Mouse (Mus musculus) heart, embryonic 13.5 days (tissue): Measurements from ENCODE around the gene Cxcr3. TPM values are rescaled to one million over a fixed set of nuclear protein-coding genes. Genes with fewer than 3 reads are reported as not detected.

Experiments used
- ATAC-seq: fragments of 200-750 bp; cut with Nextera tagmentation; 2 replicates; pipeline ENCODE4 v1.8.0; 2017; ENCODE audit warnings: moderate TSS enrichment; ENCODE audit not compliant: insufficient number of reproducible peaks, low FRiP score, low TSS enrichment; ENCODE audit errors: extremely low read depth
- H3K27ac ChIP-seq: fragments of 300-500 bp; sonication (generic); replicated peaks from 2 replicates; pipeline ENCODE4 v1.5.1; 2015; ENCODE audit warnings: moderate library complexity, mild to moderate bottlenecking, inconsistent platforms
- H3K27me3 ChIP-seq: fragments of 300-500 bp; sonication (generic); replicated peaks from 2 replicates; pipeline ENCODE4 v1.6.1; 2015; ENCODE audit warnings: mild to moderate bottlenecking, inconsistent platforms
- H3K36me3 ChIP-seq: fragments of 300-500 bp; sonication (generic); 2 replicates; pipeline ENCODE4 v1.6.1; 2015; ENCODE audit warnings: mild to moderate bottlenecking, inconsistent platforms
- H3K4me1 ChIP-seq: fragments of 300-500 bp; sonication (generic); 2 replicates; pipeline ENCODE4 v1.6.1; 2015; ENCODE audit warnings: inconsistent platforms
- H3K4me2 ChIP-seq: fragments of 300-500 bp; sonication (generic); 2 replicates; pipeline ENCODE4 v1.6.1; 2015; ENCODE audit warnings: inconsistent platforms, mild to moderate bottlenecking, moderate library complexity
- H3K4me3 ChIP-seq: fragments of 300-500 bp; sonication (generic); 2 replicates; pipeline ENCODE4 v1.5.1; 2015; ENCODE audit warnings: moderate library complexity, mild to moderate bottlenecking, inconsistent platforms
- H3K9ac ChIP-seq: fragments of 300-500 bp; sonication (generic); 2 replicates; pipeline ENCODE4 v1.6.1; 2015; ENCODE audit warnings: inconsistent platforms, mild to moderate bottlenecking, moderate library complexity
- H3K9me3 ChIP-seq: fragments of 300-500 bp; sonication (generic); 2 replicates; pipeline ENCODE4 v1.6.1; 2016; ENCODE audit warnings: inconsistent platforms
- whole genome bisulfite sequencing: fragments of 180-500 bp; shearing (Covaris S2); methylation state at CpG from one replicate; pipeline ENCODE4 v1.1.7; 2015; ENCODE audit warnings: mixed read lengths; 5-methylcytosine and 5-hydroxymethylcytosine counted together
- polyA plus RNA-seq: library from polyadenylated mRNA; unstranded; fragments of >200 nt; fragmentation: Nextera tagmentation; extraction: Ambion mirVana; gene quantifications from 2 replicates; pipeline ENCODE4 v1.2.1, GENCODE M21; 2015

Cxcr3 gene
- 0.27 TPM in 2 replicates for polyA plus RNA-seq

- WGBS = 37% methylated on average over 11 of the region's 11 CpGs
- no peak for ATAC-seq
- Histone ChIP-seq H3K9me3 (no peaks in the 10 kb centered on the region), H3K27ac (no peak within 1 kb of the TSS), H3K27me3 (peaks cover 63% of the 10 kb centered on the region), H3K36me3 (no peaks in the 10 kb centered on the region), H3K9ac (no peak within 1 kb of the TSS), H3K4me2 (no peak within 1 kb of the TSS), H3K4me1 (peaks cover 8% of the 10 kb centered on the region; the same call in 1 of the 2 replicates), H3K4me3 (no peak within 1 kb of the TSS)
Measured at GRCm38 (mm10) chrX:101733828-101734319, at the start of gene Cxcr3. Gene Cxcr3, minus strand, starts transcription at chrX:101734269.

- H3K4me1 ChIP-seq = no peaks in the 10 kb centered on the region
- H3K4me2 ChIP-seq = no peak overlapping the region
- WGBS = 28% methylated on average over 5 of the region's 5 CpGs
- no peak overlapping the region for H3K9ac ChIP-seq
- ATAC-seq = no peak
- H3K27me3 ChIP-seq = peaks cover 42% of the 10 kb centered on the region
- H3K4me3 ChIP-seq = no peak overlapping the region
- no peaks in the 10 kb centered on the region for H3K36me3 ChIP-seq
- H3K27ac ChIP-seq = no peak overlapping the region
- no peaks in the 10 kb centered on the region for H3K9me3 ChIP-seq
Measured at GRCm38 (mm10) chrX:101772035-101772434, 38.0 kb upstream of the Cxcr3 start.

DNA sequence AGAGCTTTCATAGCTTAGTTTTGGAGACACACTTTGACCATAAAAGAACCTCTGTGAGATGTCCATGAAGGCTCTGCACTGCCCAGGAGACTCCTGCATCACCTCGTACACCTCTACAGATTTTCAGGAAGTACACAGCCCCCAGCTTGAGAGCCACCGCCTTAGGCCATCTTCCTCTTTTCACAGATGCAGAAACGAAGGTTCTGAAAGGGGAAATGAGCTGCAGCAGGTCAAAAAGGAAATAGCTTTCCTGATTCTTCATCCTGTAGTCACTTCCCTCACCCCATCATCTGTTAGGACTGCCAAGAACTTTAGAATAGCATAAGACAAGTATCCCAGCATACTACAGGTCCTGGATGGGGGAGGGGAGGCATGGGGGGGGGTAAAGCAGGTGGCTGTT, 36.2 kb upstream of the Cxcr3 start:
- Histone ChIP-seq H3K9ac (no peak overlapping the region), H3K4me2 (no peak overlapping the region), H3K27me3 (peaks cover 38% of the 10 kb centered on the region), H3K4me3 (no peak overlapping the region), H3K36me3 (no peaks in the 10 kb centered on the region), H3K27ac (no peak overlapping the region), H3K4me1 (no peaks in the 10 kb centered on the region), H3K9me3 (no peaks in the 10 kb centered on the region)
- ATAC-seq = no peak
- 58% methylated on average over 3 of the region's 3 CpGs for WGBS

DNA sequence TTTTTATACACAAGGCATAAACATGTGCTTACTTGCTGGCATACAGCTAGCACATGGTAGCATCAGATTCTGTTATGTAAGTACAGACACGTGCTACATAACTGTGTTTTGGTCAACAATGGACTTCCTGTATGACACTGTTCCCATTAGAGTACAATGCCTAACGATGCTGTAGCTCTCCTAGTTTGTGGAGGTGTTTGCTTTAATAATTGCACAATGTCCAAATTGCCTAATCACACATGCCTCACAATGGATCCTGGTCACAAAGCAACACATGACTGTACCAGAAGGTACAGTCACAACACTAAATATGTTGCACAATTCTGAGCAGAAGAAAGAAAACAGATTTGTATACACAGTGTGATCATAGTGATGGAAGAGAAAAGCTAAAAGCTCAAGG, 35.4 kb upstream of the Cxcr3 start:
- H3K4me2 ChIP-seq = no peak overlapping the region
- no peak overlapping the region for H3K4me3 ChIP-seq
- H3K9me3 ChIP-seq = no peaks in the 10 kb centered on the region
- H3K36me3 ChIP-seq = no peaks in the 10 kb centered on the region
- ATAC-seq = no peak
- no peak overlapping the region for H3K27ac ChIP-seq
- WGBS = 51% methylated on average over 2 of the region's 2 CpGs
- no peak overlapping the region for H3K9ac ChIP-seq
- no peaks in the 10 kb centered on the region for H3K4me1 ChIP-seq
- H3K27me3 ChIP-seq = peaks cover 34% of the 10 kb centered on the region

- Histone ChIP-seq H3K27ac (no peak overlapping the region), H3K36me3 (no peaks in the 10 kb centered on the region), H3K4me1 (no peaks in the 10 kb centered on the region), H3K9ac (no peak overlapping the region), H3K4me3 (no peak overlapping the region), H3K9me3 (no peaks in the 10 kb centered on the region), H3K27me3 (peaks cover 25% of the 10 kb centered on the region), H3K4me2 (no peak overlapping the region)
- ATAC-seq = no peak
- WGBS = 61% methylated on average over 7 of the region's 7 CpGs
Measured at GRCm38 (mm10) chrX:101767280-101767679, 33.2 kb upstream of the Cxcr3 start.

GRCm38 (mm10) chrX:101765111-101765510, 31.0 kb upstream of the Cxcr3 start:
- Histone ChIP-seq H3K4me1 (no peaks in the 10 kb centered on the region), H3K9ac (no peak overlapping the region), H3K27me3 (peaks cover 32% of the 10 kb centered on the region), H3K4me2 (no peak overlapping the region), H3K4me3 (no peak overlapping the region), H3K9me3 (no peaks in the 10 kb centered on the region), H3K36me3 (no peaks in the 10 kb centered on the region), H3K27ac (no peak overlapping the region)
- WGBS = 82% methylated on average over 4 of the region's 4 CpGs
- no peak for ATAC-seq

- 73% methylated on average over 5 of the region's 5 CpGs for WGBS
- no peak for ATAC-seq
- Histone ChIP-seq H3K27me3 (peaks cover 37% of the 10 kb centered on the region), H3K4me1 (no peaks in the 10 kb centered on the region), H3K27ac (no peak overlapping the region), H3K9ac (no peak overlapping the region), H3K4me2 (no peak overlapping the region), H3K4me3 (no peak overlapping the region), H3K9me3 (no peaks in the 10 kb centered on the region), H3K36me3 (no peaks in the 10 kb centered on the region)
Measured at GRCm38 (mm10) chrX:101764621-101765020, 30.6 kb upstream of the Cxcr3 start.

- H3K4me3 ChIP-seq = no peak overlapping the region
- H3K9me3 ChIP-seq = no peaks in the 10 kb centered on the region
- H3K9ac ChIP-seq = no peak overlapping the region
- WGBS = 60% methylated on average over 5 of the region's 5 CpGs
- no peaks in the 10 kb centered on the region for H3K36me3 ChIP-seq
- no peak overlapping the region for H3K4me2 ChIP-seq
- H3K4me1 ChIP-seq = no peaks in the 10 kb centered on the region
- H3K27me3 ChIP-seq = peaks cover 42% of the 10 kb centered on the region
- no peak overlapping the region for H3K27ac ChIP-seq
- ATAC-seq = no peak
Measured at GRCm38 (mm10) chrX:101754478-101754877, 20.4 kb upstream of the Cxcr3 start.

- ATAC-seq = no peak
- Histone ChIP-seq H3K9ac (no peak overlapping the region), H3K27me3 (peaks cover 51% of the 10 kb centered on the region), H3K4me2 (no peak overlapping the region), H3K36me3 (no peaks in the 10 kb centered on the region), H3K9me3 (no peaks in the 10 kb centered on the region), H3K27ac (no peak overlapping the region), H3K4me3 (no peak overlapping the region), H3K4me1 (no peaks in the 10 kb centered on the region)
- 62% methylated on average over 4 of the region's 4 CpGs for WGBS
Measured at GRCm38 (mm10) chrX:101750144-101750543, 16.1 kb upstream of the Cxcr3 start.

DNA sequence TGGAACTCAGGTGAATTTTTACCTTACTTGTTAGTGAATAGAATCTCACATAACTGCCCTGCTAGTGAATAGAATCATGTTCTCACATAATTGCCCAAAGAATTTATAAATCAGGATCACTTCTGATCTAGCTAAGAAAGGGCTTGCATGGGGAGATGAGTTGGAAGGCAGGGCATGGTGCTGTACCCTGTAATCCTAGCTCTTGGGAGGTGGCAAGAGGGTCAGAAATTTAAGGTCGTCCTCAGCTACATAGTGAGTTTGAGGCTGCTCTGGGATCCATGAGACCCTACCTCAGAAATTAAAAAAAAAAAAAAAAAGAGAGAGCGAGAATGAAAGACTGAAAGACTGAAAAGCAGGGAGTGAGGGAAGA, 7.0 kb upstream of the Cxcr3 start:
- no peaks in the 10 kb centered on the region for H3K4me1 ChIP-seq
- H3K4me2 ChIP-seq = no peak overlapping the region
- no peak overlapping the region for H3K9ac ChIP-seq
- ATAC-seq = no peak
- 66% methylated on average over 2 of the region's 2 CpGs for WGBS
- no peak overlapping the region for H3K27ac ChIP-seq
- no peak overlapping the region for H3K4me3 ChIP-seq
- peaks cover 37% of the 10 kb centered on the region for H3K27me3 ChIP-seq
- H3K36me3 ChIP-seq = no peaks in the 10 kb centered on the region
- H3K9me3 ChIP-seq = no peaks in the 10 kb centered on the region

GRCm38 (mm10) chrX:101740335-101741063, 6.4 kb upstream of the Cxcr3 start:
- Histone ChIP-seq H3K4me3 (no peak overlapping the region), H3K36me3 (no peaks in the 10 kb centered on the region), H3K27ac (no peak overlapping the region), H3K9me3 (no peaks in the 10 kb centered on the region), H3K27me3 (peaks cover 42% of the 10 kb centered on the region), H3K9ac (no peak overlapping the region), H3K4me1 (no peaks in the 10 kb centered on the region), H3K4me2 (no peak overlapping the region)
- WGBS = 41% methylated on average over 6 of the region's 6 CpGs
- ATAC-seq = no peak

GRCm38 (mm10) chrX:101737201-101737600, 3.1 kb upstream of the Cxcr3 start:
- Histone ChIP-seq H3K36me3 (no peaks in the 10 kb centered on the region), H3K27ac (no peak overlapping the region), H3K9me3 (no peaks in the 10 kb centered on the region), H3K4me2 (no peak overlapping the region), H3K4me1 (peaks cover 8% of the 10 kb centered on the region; the same call in 1 of the 2 replicates), H3K4me3 (no peak overlapping the region), H3K27me3 (peaks cover 52% of the 10 kb centered on the region), H3K9ac (no peak overlapping the region)
- ATAC-seq = no peak
